Mouse (Mus musculus): ENCODE data around the gene Ktn1. TPM values are rescaled to one million over a fixed set of nuclear protein-coding genes. Genes with fewer than 3 reads are reported as not detected.

Gene Ktn1
- polyA plus RNA-seq, 1 experiment from 2014 or later = 58.5 TPM

GRCm38 (mm10) chr14:47665061-47665778 lies 17.0 kb downstream of the Ktn1 start:
- H3K9ac ChIP-seq = no peak overlapping the region
- H3K27me3 ChIP-seq (replicated peaks) = no peaks in the 10 kb centered on the region
- no peak for ATAC-seq (ENCODE audit: extremely low read depth, insufficient number of reproducible peaks, low FRiP score, low TSS enrichment)
- H3K36me3 ChIP-seq = peaks cover 57% of the 10 kb centered on the region
- H3K27ac ChIP-seq (replicated peaks) = no peak overlapping the region
- H3K4me3 ChIP-seq = no peak overlapping the region
- H3K4me1 ChIP-seq = peaks cover 22% of the 10 kb centered on the region
- H3K9me3 ChIP-seq = no peaks in the 10 kb centered on the region; the same call in 1 of the 2 replicates
- 82% methylated on average over 5 of the region's 5 CpGs for WGBS
- H3K4me2 ChIP-seq = no peak overlapping the region

- H3K4me1 ChIP-seq = peaks cover 22% of the 10 kb centered on the region
- no peaks in the 10 kb centered on the region for H3K9me3 ChIP-seq
- no peak for ATAC-seq (ENCODE audit: extremely low read depth, insufficient number of reproducible peaks, low FRiP score, low TSS enrichment)
- peaks cover 70% of the 10 kb centered on the region for H3K36me3 ChIP-seq
- H3K27ac ChIP-seq (replicated peaks) = no peak overlapping the region
- no peak overlapping the region for H3K4me3 ChIP-seq
- H3K9ac ChIP-seq = no peak overlapping the region
- H3K4me2 ChIP-seq = no peak overlapping the region
- no peaks in the 10 kb centered on the region for H3K27me3 ChIP-seq (replicated peaks)
These were observed 19.8 kb downstream of the Ktn1 start for GRCm38 (mm10) chr14:47668096-47668495.

GRCm38 (mm10) chr14:47682886-47683285 lies 34.6 kb downstream of the Ktn1 start:
- WGBS = 91% methylated on average over 10 of the region's 10 CpGs
- Histone ChIP-seq H3K27me3 (replicated peaks) (no peaks in the 10 kb centered on the region), H3K4me1 (no peaks in the 10 kb centered on the region), H3K36me3 (peaks cover 93% of the 10 kb centered on the region), H3K9me3 (no peaks in the 10 kb centered on the region), H3K4me3 (no peak overlapping the region), H3K9ac (no peak overlapping the region), H3K4me2 (no peak overlapping the region), H3K27ac (replicated peaks) (no peak overlapping the region)
- no peak for ATAC-seq (ENCODE audit: extremely low read depth, insufficient number of reproducible peaks, low FRiP score, low TSS enrichment)

- H3K36me3 ChIP-seq = peaks cover 95% of the 10 kb centered on the region
- H3K27me3 ChIP-seq (replicated peaks) = no peaks in the 10 kb centered on the region
- no peak for ATAC-seq (ENCODE audit: extremely low read depth, insufficient number of reproducible peaks, low FRiP score, low TSS enrichment)
- H3K9ac ChIP-seq = no peak overlapping the region
- 86% methylated on average over 5 of the region's 5 CpGs for WGBS
- no peak overlapping the region for H3K27ac ChIP-seq (replicated peaks)
- H3K4me3 ChIP-seq = no peak overlapping the region
- H3K4me2 ChIP-seq = no peak overlapping the region
- no peaks in the 10 kb centered on the region for H3K9me3 ChIP-seq
- no peaks in the 10 kb centered on the region for H3K4me1 ChIP-seq
These were observed 36.3 kb downstream of the Ktn1 start for GRCm38 (mm10) chr14:47684579-47684978.

- no peak overlapping the region for H3K4me2 ChIP-seq
- H3K4me1 ChIP-seq = no peaks in the 10 kb centered on the region
- no peak for ATAC-seq (ENCODE audit: extremely low read depth, insufficient number of reproducible peaks, low FRiP score, low TSS enrichment)
- WGBS = 89% methylated on average over 5 of the region's 5 CpGs
- no peak overlapping the region for H3K27ac ChIP-seq (replicated peaks)
- H3K36me3 ChIP-seq = peaks cover 81% of the 10 kb centered on the region
- H3K4me3 ChIP-seq = no peak overlapping the region
- no peak overlapping the region for H3K9ac ChIP-seq
- no peaks in the 10 kb centered on the region for H3K27me3 ChIP-seq (replicated peaks)
- H3K9me3 ChIP-seq = no peaks in the 10 kb centered on the region
These were observed 50.9 kb downstream of the Ktn1 start for GRCm38 (mm10) chr14:47699126-47699525.

GRCm38 (mm10) chr14:47709546-47709945 lies 61.3 kb downstream of the Ktn1 start:
- Histone ChIP-seq H3K27me3 (replicated peaks) (no peaks in the 10 kb centered on the region), H3K9me3 (no peaks in the 10 kb centered on the region), H3K36me3 (peaks cover 86% of the 10 kb centered on the region), H3K9ac (no peak overlapping the region), H3K27ac (replicated peaks) (no peak overlapping the region), H3K4me1 (peaks cover 4% of the 10 kb centered on the region; the same call in 1 of the 2 replicates), H3K4me2 (no peak overlapping the region), H3K4me3 (no peak overlapping the region)
- 49% methylated on average over 3 of the region's 3 CpGs for WGBS
- no peak for ATAC-seq (ENCODE audit: extremely low read depth, insufficient number of reproducible peaks, low FRiP score, low TSS enrichment)

- WGBS = 89% methylated on average over 3 of the region's 3 CpGs
- Histone ChIP-seq H3K9me3 (no peaks in the 10 kb centered on the region), H3K4me1 (no peaks in the 10 kb centered on the region), H3K9ac (no peak overlapping the region), H3K4me3 (no peak overlapping the region), H3K27ac (replicated peaks) (no peak overlapping the region), H3K36me3 (peaks cover 73% of the 10 kb centered on the region), H3K4me2 (no peak overlapping the region), H3K27me3 (replicated peaks) (no peaks in the 10 kb centered on the region)
- ATAC-seq (ENCODE audit: extremely low read depth, insufficient number of reproducible peaks, low FRiP score, low TSS enrichment) = no peak
These were observed 67.5 kb downstream of the Ktn1 start for GRCm38 (mm10) chr14:47715771-47716170.

- ATAC-seq (ENCODE audit: extremely low read depth, insufficient number of reproducible peaks, low FRiP score, low TSS enrichment) = no peak
- WGBS = 97% methylated on average over 14 of the region's 14 CpGs
- no peak overlapping the region for H3K27ac ChIP-seq (replicated peaks)
- H3K27me3 ChIP-seq (replicated peaks) = no peaks in the 10 kb centered on the region
- no peak overlapping the region for H3K4me3 ChIP-seq
- no peaks in the 10 kb centered on the region for H3K4me1 ChIP-seq
- no peak overlapping the region for H3K9ac ChIP-seq
- peaks cover 70% of the 10 kb centered on the region for H3K36me3 ChIP-seq
- no peak overlapping the region for H3K4me2 ChIP-seq
- H3K9me3 ChIP-seq = no peaks in the 10 kb centered on the region
These were observed 69.8 kb downstream of the Ktn1 start for GRCm38 (mm10) chr14:47717916-47718606.

GRCm38 (mm10) chr14:47720023-47720422 lies 71.8 kb downstream of the Ktn1 start:
- peaks cover 72% of the 10 kb centered on the region for H3K36me3 ChIP-seq

GRCm38 (mm10) chr14:47723035-47723434 lies 74.8 kb downstream of the Ktn1 start:
- H3K4me2 ChIP-seq = no peak overlapping the region
- H3K4me3 ChIP-seq = no peak overlapping the region
- no peak overlapping the region for H3K27ac ChIP-seq (replicated peaks)
- ATAC-seq (ENCODE audit: extremely low read depth, insufficient number of reproducible peaks, low FRiP score, low TSS enrichment) = no peak
- no peaks in the 10 kb centered on the region for H3K9me3 ChIP-seq
- H3K36me3 ChIP-seq = peaks cover 80% of the 10 kb centered on the region
- H3K4me1 ChIP-seq = no peaks in the 10 kb centered on the region
- H3K27me3 ChIP-seq (replicated peaks) = no peaks in the 10 kb centered on the region
- no peak overlapping the region for H3K9ac ChIP-seq

More at GRCm38 (mm10) chr14:47720023-47720422, 71.8 kb downstream of the Ktn1 start:
- Histone ChIP-seq H3K9ac (no peak overlapping the region), H3K4me1 (no peaks in the 10 kb centered on the region), H3K27me3 (replicated peaks) (no peaks in the 10 kb centered on the region), H3K9me3 (no peaks in the 10 kb centered on the region), H3K4me3 (no peak overlapping the region), H3K4me2 (no peak overlapping the region), H3K27ac (replicated peaks) (no peak overlapping the region)
- WGBS = 88% methylated on average over 4 of the region's 4 CpGs
- ATAC-seq (ENCODE audit: extremely low read depth, insufficient number of reproducible peaks, low FRiP score, low TSS enrichment) = no peak

- H3K4me1 ChIP-seq = no peaks in the 10 kb centered on the region
- no peaks in the 10 kb centered on the region for H3K9me3 ChIP-seq
- no peaks in the 10 kb centered on the region for H3K27me3 ChIP-seq (replicated peaks)
- H3K36me3 ChIP-seq = peaks cover 97% of the 10 kb centered on the region
- no peak overlapping the region for H3K9ac ChIP-seq
- H3K4me3 ChIP-seq = no peak overlapping the region
- no peak overlapping the region for H3K4me2 ChIP-seq
- whole genome bisulfite sequencing = 96% methylated on average over 1 of the region's 1 CpGs
- H3K27ac ChIP-seq (replicated peaks) = no peak overlapping the region
- ATAC-seq (ENCODE audit: extremely low read depth, insufficient number of reproducible peaks, low FRiP score, low TSS enrichment) = no peak
These were observed 80.3 kb downstream of the Ktn1 start for GRCm38 (mm10) chr14:47728594-47728993.

GRCm38 (mm10) chr14:47735354-47735753 lies 87.1 kb downstream of the Ktn1 start:
- no peak overlapping the region for H3K27ac ChIP-seq (replicated peaks)
- no peaks in the 10 kb centered on the region for H3K9me3 ChIP-seq
- WGBS = 86% methylated on average over 12 of the region's 12 CpGs
- no peak for ATAC-seq (ENCODE audit: extremely low read depth, insufficient number of reproducible peaks, low FRiP score, low TSS enrichment)
- H3K4me1 ChIP-seq = no peaks in the 10 kb centered on the region
- H3K4me3 ChIP-seq = no peak overlapping the region
- peaks cover 90% of the 10 kb centered on the region for H3K36me3 ChIP-seq
- no peak overlapping the region for H3K4me2 ChIP-seq
- no peak overlapping the region for H3K9ac ChIP-seq
- no peaks in the 10 kb centered on the region for H3K27me3 ChIP-seq (replicated peaks)

Data from heart, embryonic 13.5 days (tissue).